Mouse (Mus musculus) heart, embryonic 15.5 days (tissue): ENCODE measurements around the gene Midn. TPM values are rescaled to one million over a fixed set of nuclear protein-coding genes. Genes with fewer than 3 reads are reported as not detected.

Source experiments
- ATAC-seq: fragments of 200-750 bp; cut with Nextera tagmentation; replicated peaks from 2 replicates; pipeline ENCODE4 v1.8.0; 2017; ENCODE audit warnings: low read depth, moderate TSS enrichment; ENCODE audit not compliant: insufficient number of reproducible peaks, insufficient read depth, low FRiP score
- H3K27ac ChIP-seq: fragments of 300-500 bp; sonication (generic); 2 replicates; pipeline ENCODE4 v1.5.1; 2015; ENCODE audit warnings: mild to moderate bottlenecking, inconsistent platforms
- H3K27me3 ChIP-seq: fragments of 300-500 bp; sonication (generic); 2 replicates; pipeline ENCODE4 v1.6.1; 2015; ENCODE audit warnings: inconsistent platforms
- H3K36me3 ChIP-seq: fragments of 300-500 bp; sonication (generic); 2 replicates; pipeline ENCODE4 v1.6.1; 2015; ENCODE audit warnings: mild to moderate bottlenecking, inconsistent platforms
- H3K4me1 ChIP-seq: fragments of 300-500 bp; sonication (generic); replicated peaks from 2 replicates; pipeline ENCODE4 v1.6.1; 2015; ENCODE audit warnings: inconsistent platforms
- H3K4me2 ChIP-seq: fragments of 300-500 bp; sonication (generic); 2 replicates; pipeline ENCODE4 v1.6.1; 2015; ENCODE audit warnings: inconsistent platforms, mild to moderate bottlenecking, moderate library complexity
- H3K4me3 ChIP-seq: fragments of 300-500 bp; sonication (generic); 2 replicates; pipeline ENCODE4 v1.5.1; 2015; ENCODE audit warnings: mild to moderate bottlenecking, inconsistent platforms
- H3K9ac ChIP-seq: fragments of 300-500 bp; sonication (generic); 2 replicates; pipeline ENCODE4 v1.6.1; 2015; ENCODE audit warnings: mild to moderate bottlenecking, inconsistent platforms
- H3K9me3 ChIP-seq: fragments of 300-500 bp; sonication (generic); replicated peaks from 2 replicates; pipeline ENCODE4 v1.6.1; 2016; ENCODE audit warnings: inconsistent platforms
- WGBS: fragments of 180-500 bp; shearing (Covaris S2); methylation state at CpG from one replicate; pipeline ENCODE4 v1.1.7; 2015; ENCODE audit warnings: mixed read lengths; 5-methylcytosine and 5-hydroxymethylcytosine counted together
- polyA plus RNA-seq: library from polyadenylated mRNA; unstranded; fragments of >200 nt; fragmentation: Nextera tagmentation; extraction: Ambion mirVana; gene quantifications from 2 replicates; pipeline ENCODE4 v1.2.1, GENCODE M21; 2015

Midn gene
- polyA plus RNA-seq, 1 experiment from 2014 or later, result 11.6 TPM

DNA sequence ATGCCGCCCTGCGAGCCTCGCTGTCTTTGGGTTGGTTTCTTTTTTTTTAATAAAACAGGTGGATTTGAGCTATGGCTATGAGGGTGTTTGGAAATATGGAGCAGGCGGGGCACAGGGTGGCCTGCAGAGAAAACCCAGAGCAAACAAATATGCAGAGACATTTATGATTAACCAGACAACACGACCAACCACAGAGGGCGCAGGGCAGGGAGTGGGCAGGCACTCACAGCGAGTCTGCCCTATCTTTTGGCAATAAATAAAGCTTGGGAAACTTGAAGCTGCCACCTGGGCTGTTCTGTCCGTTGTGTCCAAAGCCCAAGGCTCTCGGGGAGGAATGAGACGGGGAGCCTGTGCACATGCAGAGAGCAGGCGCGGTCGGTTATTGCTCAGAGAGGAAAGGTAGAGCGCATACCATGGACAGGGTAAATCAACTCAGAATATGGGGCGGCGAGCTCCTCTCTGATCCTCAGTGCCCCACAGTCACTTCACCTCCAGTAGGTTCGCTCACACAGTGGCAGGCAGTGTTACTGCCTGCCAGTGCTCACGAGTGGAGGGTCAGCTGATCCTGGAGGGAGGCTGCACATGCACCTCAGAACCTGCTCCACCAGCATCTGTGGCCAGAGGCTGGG is 17.6 kb upstream of the Midn start:
- Histone ChIP-seq H3K4me3 (no peak overlapping the region), H3K27me3 (no peaks in the 10 kb centered on the region), H3K9ac (no peak overlapping the region), H3K9me3 (no peaks in the 10 kb centered on the region), H3K36me3 (peaks cover 62% of the 10 kb centered on the region), H3K27ac (no peak overlapping the region), H3K4me2 (no peak overlapping the region), H3K4me1 (peaks cover 32% of the 10 kb centered on the region)
- ATAC-seq, result no peak
- WGBS, result 81% methylated on average over 18 of the region's 18 CpGs

DNA sequence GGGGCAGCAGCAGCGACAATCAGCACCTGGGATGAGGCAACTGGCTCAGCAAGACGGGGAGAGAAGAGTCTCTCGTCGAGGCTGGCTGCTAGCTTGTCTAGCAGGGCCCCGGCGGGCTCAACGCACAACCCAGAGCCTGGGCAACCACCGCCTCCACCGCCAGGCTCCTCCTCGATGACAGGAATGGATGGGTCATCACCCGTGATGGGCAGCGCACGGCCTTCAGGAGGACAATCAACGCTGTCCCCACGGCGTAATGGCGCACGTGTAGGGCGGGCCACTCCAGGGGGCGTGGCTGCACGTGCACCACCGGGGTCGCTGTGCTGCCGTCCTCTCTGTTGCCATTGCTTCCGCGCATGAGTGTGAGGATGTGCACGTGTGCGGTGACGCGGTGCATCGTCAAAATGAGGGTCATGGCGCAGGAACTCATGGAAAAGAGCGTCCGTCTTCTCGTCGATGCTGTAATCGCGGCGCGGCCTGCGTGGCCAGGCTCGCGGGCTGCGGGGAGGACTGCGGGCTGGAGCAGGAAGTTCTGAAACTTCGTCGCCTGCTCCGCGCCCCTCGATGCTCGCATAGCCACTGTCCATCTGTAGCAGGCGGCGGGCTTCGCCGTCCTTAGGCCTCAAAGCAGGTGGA is 16.6 kb upstream of the Midn start:
- WGBS, result 31% methylated on average over 55 of the region's 55 CpGs
- peaks cover 53% of the 10 kb centered on the region for H3K36me3 ChIP-seq
- peak overlapping the region; percentile 8 for H3K4me2 ChIP-seq
- H3K4me3 ChIP-seq, result no peak overlapping the region
- peaks cover 35% of the 10 kb centered on the region for H3K4me1 ChIP-seq
- ATAC-seq, result no peak
- H3K9me3 ChIP-seq, result no peaks in the 10 kb centered on the region
- H3K27ac ChIP-seq, result no peak overlapping the region
- H3K27me3 ChIP-seq, result 0 out of 2 replicates have a peak, but pooled peaks cover 3% of the 10 kb centered on the region
- no peak overlapping the region for H3K9ac ChIP-seq

DNA sequence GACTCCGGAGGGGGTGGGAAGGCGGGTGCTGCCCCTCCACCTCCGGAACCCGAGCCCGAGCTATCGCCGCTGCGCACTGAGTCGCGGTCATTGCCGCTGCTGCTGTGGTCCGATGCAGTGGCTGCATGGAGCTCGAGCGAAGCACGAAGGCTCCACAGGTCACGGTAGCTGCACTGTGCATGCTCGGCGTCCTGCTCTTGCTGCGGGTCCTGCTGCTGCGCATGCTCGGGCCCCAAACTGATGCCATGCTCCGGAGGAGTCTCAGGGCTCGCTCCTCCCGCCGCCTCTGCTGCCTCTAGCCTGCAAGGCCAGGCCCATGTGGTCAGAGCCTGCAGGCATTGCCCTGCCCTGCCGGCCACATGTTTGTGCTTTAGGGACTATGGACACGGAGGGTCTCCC is 16.1 kb upstream of the Midn start:
- no peak overlapping the region for H3K9ac ChIP-seq
- H3K27ac ChIP-seq, result no peak overlapping the region
- H3K36me3 ChIP-seq, result peaks cover 47% of the 10 kb centered on the region
- peaks cover 8% of the 10 kb centered on the region for H3K27me3 ChIP-seq
- no peak for ATAC-seq
- H3K4me3 ChIP-seq, result no peak overlapping the region
- peaks cover 40% of the 10 kb centered on the region for H3K4me1 ChIP-seq
- H3K4me2 ChIP-seq, result peak overlapping the region; percentile 8; the same call in 1 of the 2 replicates
- 65% methylated on average over 27 of the region's 27 CpGs for WGBS
- H3K9me3 ChIP-seq, result no peaks in the 10 kb centered on the region

DNA sequence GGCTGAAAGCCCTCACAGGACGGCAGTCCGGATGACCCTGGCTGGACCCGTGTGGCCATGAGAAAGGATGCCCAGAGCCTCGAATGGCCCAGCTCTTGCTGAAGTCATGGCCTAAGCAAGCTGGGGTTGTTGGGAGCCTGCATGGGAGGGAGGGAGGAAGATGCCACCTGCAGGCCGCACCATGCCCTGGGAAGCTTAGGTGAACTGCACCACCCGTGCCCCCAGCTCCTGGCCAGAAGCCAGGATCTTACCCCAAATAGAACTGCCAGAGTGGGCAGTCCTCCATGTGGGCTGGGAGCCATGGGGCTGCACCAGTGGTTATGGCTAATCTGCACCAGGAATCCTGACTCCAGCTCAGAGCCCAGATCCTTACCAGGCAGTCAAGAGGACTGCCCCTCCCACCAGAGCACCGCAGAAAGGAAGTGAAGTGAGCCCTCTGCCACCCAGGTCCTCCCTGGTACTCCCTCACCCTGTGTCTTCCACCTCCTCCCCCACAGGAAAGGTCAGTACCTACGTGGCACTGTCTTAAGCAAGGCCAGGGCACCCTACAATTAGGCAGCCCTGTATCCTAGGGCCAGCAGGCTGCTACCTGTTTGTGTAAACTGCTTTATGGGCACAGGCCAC is 14.7 kb upstream of the Midn start:
- ATAC-seq, result peak; percentile 54
- Histone ChIP-seq H3K27ac (peak overlapping the region; percentile 69), H3K4me1 (peaks cover 54% of the 10 kb centered on the region), H3K4me3 (no peak overlapping the region), H3K4me2 (no peak overlapping the region), H3K9me3 (no peaks in the 10 kb centered on the region), H3K36me3 (peaks cover 33% of the 10 kb centered on the region), H3K9ac (no peak overlapping the region), H3K27me3 (peaks cover 18% of the 10 kb centered on the region)
- WGBS, result 56% methylated on average over 8 of the region's 8 CpGs

DNA sequence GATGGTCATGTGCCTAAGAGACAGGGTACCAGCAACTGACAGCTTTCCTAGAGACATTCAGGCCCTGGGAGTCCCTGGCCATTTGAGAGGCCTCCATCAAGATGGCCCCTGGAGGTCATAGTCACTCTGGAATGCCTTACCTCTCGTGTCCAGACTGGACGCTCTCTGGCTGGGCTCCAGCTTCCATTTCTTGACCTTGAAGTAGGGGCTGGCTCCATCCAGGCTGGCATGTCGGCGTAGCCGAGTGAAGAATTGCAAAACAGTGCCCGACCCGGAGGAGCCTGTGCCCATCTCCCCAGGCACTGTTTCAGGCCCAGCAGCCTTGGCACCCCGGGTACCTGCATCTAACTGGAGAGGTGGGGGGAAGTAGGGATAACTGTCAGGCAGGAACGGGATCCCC is 13.7 kb upstream of the Midn start:
- H3K36me3 ChIP-seq, result peaks cover 23% of the 10 kb centered on the region
- no peak for ATAC-seq
- H3K9ac ChIP-seq, result no peak overlapping the region
- WGBS, result 77% methylated on average over 9 of the region's 9 CpGs
- no peaks in the 10 kb centered on the region for H3K9me3 ChIP-seq
- H3K27ac ChIP-seq, result no peak overlapping the region
- H3K27me3 ChIP-seq, result peaks cover 22% of the 10 kb centered on the region
- H3K4me2 ChIP-seq, result no peak overlapping the region
- no peak overlapping the region for H3K4me3 ChIP-seq
- peaks cover 65% of the 10 kb centered on the region for H3K4me1 ChIP-seq

DNA sequence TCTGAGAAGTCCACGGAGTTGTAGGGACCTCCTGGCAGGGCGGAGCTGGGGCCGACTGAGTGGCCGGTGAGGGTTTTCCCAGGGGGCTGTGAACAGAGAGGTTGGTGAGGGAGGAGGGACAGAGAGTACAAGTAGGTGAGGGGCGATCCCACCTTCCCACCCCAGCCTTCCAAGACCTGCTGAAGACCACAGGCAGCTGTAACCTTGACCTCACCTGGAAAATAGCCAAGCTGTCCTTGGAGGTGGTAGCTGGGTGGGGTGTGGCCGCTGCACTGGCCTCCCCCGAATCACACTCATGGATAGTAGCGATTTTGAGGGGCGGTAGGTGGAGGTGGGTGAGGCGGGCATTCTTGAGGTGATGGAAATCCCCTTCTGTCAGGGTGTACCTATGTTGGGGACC is 12.9 kb upstream of the Midn start:
- WGBS, result 85% methylated on average over 10 of the region's 10 CpGs
- Histone ChIP-seq H3K4me3 (no peak overlapping the region), H3K27ac (no peak overlapping the region)

DNA sequence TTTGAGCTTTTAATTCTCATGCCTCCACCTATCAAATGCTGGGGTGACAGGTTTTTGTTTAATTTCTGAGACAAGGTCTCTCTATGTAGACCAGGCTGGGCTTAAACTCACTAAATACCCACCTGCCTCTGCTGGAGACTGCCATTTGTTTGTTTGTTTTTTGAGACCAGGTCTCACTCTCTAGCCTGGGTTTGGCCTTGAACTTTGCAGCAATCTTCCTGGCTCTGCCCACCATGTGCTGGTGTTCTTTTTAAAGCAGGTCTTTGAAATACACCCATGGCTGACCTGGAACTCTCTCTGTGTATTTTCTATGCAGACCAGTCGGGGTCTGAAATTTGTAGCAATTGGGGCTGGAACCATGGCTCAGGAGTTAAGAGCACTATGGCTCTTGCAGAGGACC is 12.4 kb upstream of the Midn start:
- WGBS, result 100% methylated on average over 1 of the region's 1 CpGs
- H3K4me3 ChIP-seq, result no peak overlapping the region
- H3K27me3 ChIP-seq, result peaks cover 22% of the 10 kb centered on the region
- H3K27ac ChIP-seq, result no peak overlapping the region
- peaks cover 10% of the 10 kb centered on the region for H3K36me3 ChIP-seq
- H3K9me3 ChIP-seq, result no peaks in the 10 kb centered on the region
- no peak for ATAC-seq
- H3K4me1 ChIP-seq, result peaks cover 69% of the 10 kb centered on the region
- H3K9ac ChIP-seq, result no peak overlapping the region
- H3K4me2 ChIP-seq, result no peak overlapping the region

More for the DNA sequence above, 12.9 kb upstream of the Midn start:
- Histone ChIP-seq H3K9ac (no peak overlapping the region), H3K4me1 (peaks cover 69% of the 10 kb centered on the region), H3K27me3 (peaks cover 22% of the 10 kb centered on the region), H3K4me2 (no peak overlapping the region), H3K36me3 (peaks cover 15% of the 10 kb centered on the region), H3K9me3 (no peaks in the 10 kb centered on the region)
- ATAC-seq, result no peak

- Histone ChIP-seq H3K4me2 (peak overlapping the region; percentile 99), H3K4me3 (peak overlapping the region; percentile 66), H3K27me3 (peaks cover 22% of the 10 kb centered on the region), H3K9ac (0 out of 2 replicates have a peak overlapping the region, but pooled peaks have one; percentile 15), H3K4me1 (peaks cover 68% of the 10 kb centered on the region), H3K27ac (no peak overlapping the region), H3K9me3 (no peaks in the 10 kb centered on the region), H3K36me3 (peaks cover 3% of the 10 kb centered on the region; the same call in 1 of the 2 replicates)
- ATAC-seq, result no peak
- WGBS, result 15% methylated on average over 46 of the region's 49 CpGs
Measured at GRCm38 (mm10) chr10:80136179-80136951, 11.7 kb upstream of the Midn start.

- peak overlapping the region; percentile 99 for H3K4me2 ChIP-seq
- H3K9ac ChIP-seq, result peak overlapping the region; percentile 43
- no peaks in the 10 kb centered on the region for H3K36me3 ChIP-seq
- H3K27ac ChIP-seq, result no peak overlapping the region
- peak overlapping the region; percentile 66 for H3K4me3 ChIP-seq
- peaks cover 69% of the 10 kb centered on the region for H3K4me1 ChIP-seq
- ATAC-seq, result no peak
- no peaks in the 10 kb centered on the region for H3K9me3 ChIP-seq
- H3K27me3 ChIP-seq, result peaks cover 22% of the 10 kb centered on the region
- 7% methylated on average over 29 of the region's 29 CpGs for whole genome bisulfite sequencing
Measured at GRCm38 (mm10) chr10:80136952-80137625, 11.0 kb upstream of the Midn start.

GRCm38 (mm10) chr10:80137626-80138552 is 10.2 kb upstream of the Midn start:
- no peak for ATAC-seq
- peak overlapping the region; percentile 99 for H3K4me2 ChIP-seq
- no peak overlapping the region for H3K27ac ChIP-seq
- no peaks in the 10 kb centered on the region for H3K9me3 ChIP-seq
- H3K9ac ChIP-seq, result peak overlapping the region; percentile 67
- H3K36me3 ChIP-seq, result no peaks in the 10 kb centered on the region
- peaks cover 68% of the 10 kb centered on the region for H3K4me1 ChIP-seq
- peak overlapping the region; percentile 66 for H3K4me3 ChIP-seq
- peaks cover 22% of the 10 kb centered on the region for H3K27me3 ChIP-seq
- WGBS, result 8% methylated on average over 33 of the region's 33 CpGs
